Mouse (Mus musculus): ENCODE data around the gene Crygs. TPM values are rescaled to one million over a fixed set of nuclear protein-coding genes. Genes with fewer than 3 reads are reported as not detected.

Crygs gene
- polyA plus RNA-seq, 1 experiment from 2014 or later: 0.27 TPM

DNA sequence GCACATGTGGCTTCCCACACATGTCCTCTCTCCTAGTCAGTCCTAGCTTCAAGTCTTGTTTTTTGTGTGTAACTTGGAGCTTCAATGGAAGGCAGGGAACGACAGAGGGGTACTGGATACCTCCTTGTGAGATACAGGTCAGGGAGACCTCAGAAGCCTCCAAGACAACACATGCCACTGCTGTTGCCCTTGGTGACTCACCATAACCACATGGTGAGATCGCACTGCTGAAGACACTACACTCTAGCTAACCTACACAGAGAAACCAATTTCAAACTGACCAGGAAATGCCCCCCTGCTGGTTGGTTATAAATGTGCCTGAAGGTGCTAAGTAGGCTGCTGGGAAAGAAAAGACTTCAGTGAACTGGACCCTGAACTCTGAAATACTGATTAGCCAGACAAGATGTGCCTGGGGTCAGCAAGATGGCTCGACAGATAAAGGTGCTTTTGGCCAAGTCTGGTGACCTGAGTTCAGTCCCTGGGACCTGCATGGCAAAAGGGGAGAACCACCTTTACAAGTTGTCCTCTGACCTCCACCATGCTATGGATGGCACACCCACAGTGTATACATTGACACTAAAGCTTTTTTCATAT lies 21.7 kb upstream of the Crygs start:
- 85% methylated on average over 3 of the region's 3 CpGs for WGBS (ENCODE audit: insufficient replicate concordance)
- Histone ChIP-seq H3K9ac (no peak overlapping the region), H3K4me2 (no peak overlapping the region), H3K36me3 (peaks cover 78% of the 10 kb centered on the region), H3K9me3 (replicated peaks) (no peaks in the 10 kb centered on the region), H3K27ac (no peak overlapping the region), H3K4me1 (replicated peaks) (no peaks in the 10 kb centered on the region), H3K27me3 (no peaks in the 10 kb centered on the region), H3K4me3 (replicated peaks) (no peak overlapping the region)
- no peak for ATAC-seq (ENCODE audit: low read depth)
- DNase-seq: no peak

- no peaks in the 10 kb centered on the region for H3K9me3 ChIP-seq (replicated peaks)
- no peak overlapping the region for H3K4me2 ChIP-seq
- H3K36me3 ChIP-seq: peaks cover 84% of the 10 kb centered on the region
- no peaks in the 10 kb centered on the region for H3K27me3 ChIP-seq
- WGBS (ENCODE audit: insufficient replicate concordance): 72% methylated on average over 8 of the region's 8 CpGs
- no peak overlapping the region for H3K27ac ChIP-seq
- no peak overlapping the region for H3K4me3 ChIP-seq (replicated peaks)
- DNase-seq: no peak
- H3K4me1 ChIP-seq (replicated peaks): no peaks in the 10 kb centered on the region
- H3K9ac ChIP-seq: no peak overlapping the region
- ATAC-seq (ENCODE audit: low read depth): no peak
Measured at GRCm38 (mm10) chr16:22820731-22821130, 9.4 kb upstream of the Crygs start.

DNA sequence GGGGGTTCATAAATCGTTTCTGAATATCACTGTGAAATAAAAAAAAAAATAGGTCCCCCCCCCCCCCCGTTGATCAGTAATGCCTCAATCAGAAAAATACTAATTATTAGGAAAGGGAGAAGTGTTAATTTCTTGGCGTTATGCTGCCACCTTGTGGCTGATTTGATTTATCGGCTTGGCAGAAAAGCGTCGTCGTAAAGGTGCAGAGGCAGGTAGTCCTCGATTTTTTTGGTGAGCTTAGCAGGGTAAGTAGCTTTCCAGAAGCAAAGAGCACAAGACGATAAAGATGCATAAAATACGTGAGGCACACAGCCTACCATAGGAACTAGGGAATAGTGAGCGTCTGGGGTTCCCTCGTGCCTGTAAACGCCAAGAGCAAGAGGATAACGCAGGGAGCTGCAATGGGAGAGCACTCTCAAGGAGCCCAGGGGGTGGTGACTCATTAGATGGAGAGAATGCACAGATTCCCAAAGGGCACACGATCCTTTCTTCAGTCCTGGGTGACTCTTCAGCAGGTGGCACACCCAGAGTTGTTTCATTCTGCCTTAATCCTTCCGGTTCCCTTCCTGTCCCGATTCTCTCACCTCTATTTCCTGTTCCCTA lies 3.8 kb downstream of the Crygs start:
- no peaks in the 10 kb centered on the region for H3K36me3 ChIP-seq
- no peaks in the 10 kb centered on the region for H3K9me3 ChIP-seq (replicated peaks)
- no peak for ATAC-seq (ENCODE audit: low read depth)
- H3K27me3 ChIP-seq: 0 out of 2 replicates have a peak, but pooled peaks cover 5% of the 10 kb centered on the region
- H3K4me3 ChIP-seq (replicated peaks): no peak overlapping the region
- WGBS (ENCODE audit: insufficient replicate concordance): 9% methylated on average over 17 of the region's 17 CpGs
- H3K4me1 ChIP-seq (replicated peaks): no peaks in the 10 kb centered on the region
- no peak overlapping the region; the same call in 1 of the 2 replicates for H3K4me2 ChIP-seq
- DNase-seq: peak; percentile 11
- no peak overlapping the region for H3K9ac ChIP-seq
- no peak overlapping the region for H3K27ac ChIP-seq

- H3K36me3 ChIP-seq: no peaks in the 10 kb centered on the region
- H3K9me3 ChIP-seq (replicated peaks): no peaks in the 10 kb centered on the region
- H3K27ac ChIP-seq: no peak overlapping the region
- no peak overlapping the region for H3K4me2 ChIP-seq
- ATAC-seq (ENCODE audit: low read depth) (no peak), DNase-seq (no peak)
- H3K4me3 ChIP-seq (replicated peaks): no peak overlapping the region
- H3K4me1 ChIP-seq (replicated peaks): no peaks in the 10 kb centered on the region
- H3K27me3 ChIP-seq: no peaks in the 10 kb centered on the region
- WGBS (ENCODE audit: insufficient replicate concordance): 65% methylated on average over 7 of the region's 7 CpGs
- no peak overlapping the region for H3K9ac ChIP-seq
Measured at GRCm38 (mm10) chr16:22802786-22803185, 8.6 kb downstream of the Crygs start.

DNA sequence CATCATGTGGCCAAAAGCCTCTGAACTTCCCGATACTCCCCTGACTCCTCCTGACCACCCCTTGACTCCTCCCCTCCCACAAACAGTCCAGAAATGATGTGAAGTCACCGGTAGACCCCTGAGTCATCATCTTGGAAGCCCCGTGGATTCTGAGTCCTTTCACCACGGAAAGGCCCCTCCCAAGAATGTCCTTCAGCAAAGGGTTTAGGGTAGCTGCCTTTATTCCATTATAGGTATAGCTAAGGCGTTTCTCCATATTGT lies 10.6 kb downstream of the Crygs start:
- Histone ChIP-seq H3K27ac (no peak overlapping the region), H3K4me2 (no peak overlapping the region), H3K27me3 (no peaks in the 10 kb centered on the region), H3K36me3 (no peaks in the 10 kb centered on the region), H3K4me3 (replicated peaks) (no peak overlapping the region), H3K4me1 (replicated peaks) (no peaks in the 10 kb centered on the region), H3K9me3 (replicated peaks) (no peaks in the 10 kb centered on the region), H3K9ac (no peak overlapping the region)
- no peak for DNase-seq
- WGBS (ENCODE audit: insufficient replicate concordance): 48% methylated on average over 5 of the region's 5 CpGs
- ATAC-seq (ENCODE audit: low read depth): no peak

GRCm38 (mm10) chr16:22800026-22800848 lies 11.1 kb downstream of the Crygs start:
- H3K4me3 ChIP-seq (replicated peaks): no peak overlapping the region

DNA sequence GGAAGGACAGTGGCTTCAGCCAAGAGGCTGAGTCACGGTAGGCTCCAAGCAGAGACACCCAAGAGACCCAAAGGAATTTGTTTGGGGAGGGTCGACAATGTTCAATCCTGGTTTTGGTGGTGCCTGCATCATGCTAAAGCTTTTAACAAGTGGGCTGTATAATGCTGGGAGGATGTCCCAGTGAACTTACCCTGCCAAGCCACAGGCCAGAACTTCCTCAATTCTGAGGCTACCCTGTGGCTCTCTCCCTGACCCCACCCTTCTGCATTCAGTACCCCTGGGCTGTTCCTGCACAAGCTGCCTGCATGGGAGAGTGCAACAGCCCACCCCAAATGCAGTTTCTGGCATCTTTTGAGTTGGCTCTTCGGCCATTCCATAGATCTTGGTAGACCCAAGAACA lies 12.9 kb downstream of the Crygs start:
- 45% methylated on average over 3 of the region's 3 CpGs for WGBS (ENCODE audit: insufficient replicate concordance)
- Histone ChIP-seq H3K4me3 (replicated peaks) (no peak overlapping the region), H3K9me3 (replicated peaks) (no peaks in the 10 kb centered on the region), H3K27ac (no peak overlapping the region), H3K4me2 (no peak overlapping the region), H3K4me1 (replicated peaks) (no peaks in the 10 kb centered on the region), H3K9ac (no peak overlapping the region), H3K36me3 (no peaks in the 10 kb centered on the region), H3K27me3 (no peaks in the 10 kb centered on the region)
- ATAC-seq (ENCODE audit: low read depth): no peak
- DNase-seq: no peak

More at GRCm38 (mm10) chr16:22800026-22800848, 11.1 kb downstream of the Crygs start:
- ATAC-seq (ENCODE audit: low read depth) (no peak), DNase-seq (no peak)
- Histone ChIP-seq H3K27ac (no peak overlapping the region), H3K27me3 (no peaks in the 10 kb centered on the region), H3K4me1 (replicated peaks) (no peaks in the 10 kb centered on the region), H3K36me3 (no peaks in the 10 kb centered on the region), H3K4me2 (no peak overlapping the region), H3K9me3 (replicated peaks) (no peaks in the 10 kb centered on the region), H3K9ac (no peak overlapping the region)
- 60% methylated on average over 6 of the region's 6 CpGs for WGBS (ENCODE audit: insufficient replicate concordance)

- H3K36me3 ChIP-seq: no peaks in the 10 kb centered on the region
- no peak overlapping the region for H3K9ac ChIP-seq
- no peaks in the 10 kb centered on the region for H3K4me1 ChIP-seq (replicated peaks)
- H3K4me3 ChIP-seq (replicated peaks): no peak overlapping the region
- 56% methylated on average over 5 of the region's 5 CpGs for WGBS (ENCODE audit: insufficient replicate concordance)
- no peaks in the 10 kb centered on the region for H3K9me3 ChIP-seq (replicated peaks)
- H3K4me2 ChIP-seq: no peak overlapping the region
- no peaks in the 10 kb centered on the region for H3K27me3 ChIP-seq
- ATAC-seq (ENCODE audit: low read depth) (no peak), DNase-seq (no peak)
- H3K27ac ChIP-seq: no peak overlapping the region
Measured at GRCm38 (mm10) chr16:22797521-22797920, 13.9 kb downstream of the Crygs start.

DNA sequence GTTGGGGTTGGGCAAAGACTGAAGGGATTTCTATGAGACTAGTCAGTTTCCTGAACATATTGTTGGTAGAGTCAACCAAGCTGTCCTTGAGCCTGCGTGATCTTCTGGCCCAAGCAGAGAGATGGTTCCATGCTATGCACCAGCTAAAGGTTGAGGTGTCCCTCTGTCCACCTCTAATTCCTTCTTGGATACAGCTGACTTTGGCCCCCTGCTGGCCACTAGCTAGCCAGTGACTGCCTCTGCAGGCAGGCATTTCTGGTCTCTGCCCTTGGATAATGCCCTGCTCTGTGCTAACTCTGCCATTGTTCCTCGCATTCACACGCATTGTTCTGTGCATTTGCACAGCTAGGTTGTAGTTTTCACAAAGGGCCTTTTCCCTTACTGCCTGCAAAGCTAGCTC lies 15.9 kb downstream of the Crygs start:
- Histone ChIP-seq H3K27me3 (no peaks in the 10 kb centered on the region), H3K4me1 (replicated peaks) (no peaks in the 10 kb centered on the region), H3K9ac (no peak overlapping the region), H3K9me3 (replicated peaks) (no peaks in the 10 kb centered on the region), H3K36me3 (no peaks in the 10 kb centered on the region), H3K4me2 (no peak overlapping the region), H3K4me3 (replicated peaks) (no peak overlapping the region), H3K27ac (no peak overlapping the region)
- ATAC-seq (ENCODE audit: low read depth): no peak
- DNase-seq: no peak
- 74% methylated on average over 3 of the region's 3 CpGs for WGBS (ENCODE audit: insufficient replicate concordance)

GRCm38 (mm10) chr16:22791235-22791634 lies 20.1 kb downstream of the Crygs start:
- Histone ChIP-seq H3K9ac (no peak overlapping the region), H3K27ac (no peak overlapping the region), H3K4me2 (no peak overlapping the region), H3K4me3 (replicated peaks) (no peak overlapping the region), H3K36me3 (no peaks in the 10 kb centered on the region), H3K27me3 (no peaks in the 10 kb centered on the region), H3K9me3 (replicated peaks) (no peaks in the 10 kb centered on the region), H3K4me1 (replicated peaks) (no peaks in the 10 kb centered on the region)
- ATAC-seq (ENCODE audit: low read depth) (no peak), DNase-seq (no peak)
- 26% methylated on average over 2 of the region's 2 CpGs for WGBS (ENCODE audit: insufficient replicate concordance)

GRCm38 (mm10) chr16:22789908-22790367 lies 21.4 kb downstream of the Crygs start:
- ATAC-seq (ENCODE audit: low read depth): no peak
- Histone ChIP-seq H3K27me3 (no peaks in the 10 kb centered on the region), H3K4me1 (replicated peaks) (no peaks in the 10 kb centered on the region), H3K9me3 (replicated peaks) (no peaks in the 10 kb centered on the region), H3K9ac (no peak overlapping the region), H3K36me3 (no peaks in the 10 kb centered on the region), H3K4me3 (replicated peaks) (no peak overlapping the region), H3K27ac (no peak overlapping the region), H3K4me2 (no peak overlapping the region)
- WGBS (ENCODE audit: insufficient replicate concordance): 45% methylated on average over 10 of the region's 10 CpGs
- no peak for DNase-seq

Measured in liver, embryonic 13.5 days (tissue).